Mouse (Mus musculus) gastrocnemius, postnatal 25 days (tissue): ENCODE data around the gene Sh3yl1. TPM values are rescaled to one million over a fixed set of nuclear protein-coding genes. Genes with fewer than 3 reads are reported as not detected.

Source experiments
- DNase-seq: peaks from one replicate; pipeline ENCODE4 v3.0.0; 2022
- total RNA-seq, 2 experiments: library from RNA; stranded (reverse); gene quantifications; 1 replicate in 1 of 2; 2 replicates in 1 of 2; pipeline ENCODE4 v1.2.3; 2021

The Sh3yl1 gene
- total RNA-seq, 2 experiments from 2014 or later = 0.83 to 1.1 TPM

GRCm38 (mm10) chr12:30944197-30944596 is 32.7 kb downstream of the Sh3yl1 start:
- DNase-seq = no peak

- no peak for DNase-seq
Observed at GRCm38 (mm10) chr12:30970700-30971099, 59.2 kb downstream of the Sh3yl1 start.

GRCm38 (mm10) chr12:31003795-31004194 is 92.3 kb downstream of the Sh3yl1 start:
- no peak for DNase-seq

GRCm38 (mm10) chr12:31005010-31005409 is 93.5 kb downstream of the Sh3yl1 start:
- no peak for DNase-seq

DNA sequence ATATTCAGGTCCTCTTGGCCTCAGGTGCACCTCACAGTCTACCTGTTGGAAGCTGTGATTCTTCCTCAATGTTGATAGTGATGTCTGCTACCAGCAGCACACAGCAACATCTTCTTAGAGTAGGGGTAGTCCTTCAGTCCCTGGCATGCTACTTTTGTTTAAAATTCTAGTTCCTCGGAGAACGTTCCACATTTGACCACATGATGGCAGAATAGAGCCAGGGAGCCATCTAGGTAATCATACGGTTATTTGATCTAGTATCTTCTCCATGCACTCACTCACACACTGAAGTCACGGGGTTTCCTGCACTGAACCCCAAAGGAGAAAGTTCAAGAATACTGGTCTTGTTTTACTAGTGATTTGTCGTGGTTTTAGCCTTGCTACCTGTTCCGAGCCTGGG is 96.7 kb downstream of the Sh3yl1 start:
- no peak for DNase-seq

Other genes with a start within 250 kb of the Sh3yl1 start
- gene Alkal2, start 27.3 kb upstream of the Sh3yl1 start, total RNA-seq = under 1 TPM; 0.46 to 0.95 TPM
- gene Acp1, start 79 bp upstream of the Sh3yl1 start, total RNA-seq = 10 to 100 TPM; 32.1 to 33.6 TPM
- not detected for gene Fam110c, start 162.2 kb downstream of the Sh3yl1 start, total RNA-seq